Mouse (Mus musculus): ENCODE results near the gene Creb3l1. TPM values are rescaled to one million over a fixed set of nuclear protein-coding genes. Genes with fewer than 3 reads are reported as not detected.
A peak's percentile ranks its signal among the peaks of the same experiment; 100 is the strongest.

Creb3l1 gene
- total and polyA plus RNA-seq, 3 experiments, result 3.8 to 5.8 (median 4.5) TPM

- Histone ChIP-seq H3K36me3 (ENCODE audit: control insufficient read depth, insufficient read depth, low read length) (peaks cover 6% of the 10 kb centered on the region; the same call in 1 of the 2 replicates), H3K79me2 (replicated peaks; ENCODE audit: control insufficient read depth, insufficient read depth, low read length) (peaks cover 19% of the 10 kb centered on the region)
Measured at GRCm38 (mm10) chr2:91958701-91959457, 65.4 kb downstream of the Creb3l1 start.

GRCm38 (mm10) chr2:91958049-91958448, 66.3 kb downstream of the Creb3l1 start:
- Histone ChIP-seq H3K27me3 (ENCODE audit: control insufficient read depth, insufficient read depth, low read length) (no peaks in the 10 kb centered on the region), H3K79me2 (replicated peaks; ENCODE audit: control insufficient read depth, insufficient read depth, low read length) (peaks cover 18% of the 10 kb centered on the region), H3K27ac (no peak overlapping the region), H3K4me1 (ENCODE audit: control insufficient read depth, insufficient read depth, low read length) (peaks cover 32% of the 10 kb centered on the region), H3K36me3 (ENCODE audit: control insufficient read depth, insufficient read depth, low read length) (peaks cover 6% of the 10 kb centered on the region), H3K4me3 (no peak overlapping the region), H3K9ac (ENCODE audit: low read depth, low read length) (no peak overlapping the region)
- 67% methylated on average over 8 of the region's 8 CpGs for WGBS
- intact Hi-C loops (cut with DNase I), result no loop called here
- DNase-seq, result no peak
- no peak for TF ChIP-seq POLR2A (IDR thresholded peaks at IDR 0.05; ENCODE audit: insufficient read depth, low read depth, low read length)
- TF ChIP-seq EP300 (IDR thresholded peaks at IDR 0.05; ENCODE audit: insufficient read depth, low read depth, low read length), result no peak
- TF ChIP-seq CTCF (IDR thresholded peaks at IDR 0.05), result no peak

More at GRCm38 (mm10) chr2:91958701-91959457, 65.4 kb downstream of the Creb3l1 start:
- peaks cover 28% of the 10 kb centered on the region for H3K4me1 ChIP-seq (ENCODE audit: control insufficient read depth, insufficient read depth, low read length)
- peak; percentile 60 to 70 for DNase-seq
- no peak overlapping the region; the same call in none of the 2 replicates for H3K9ac ChIP-seq (ENCODE audit: low read depth, low read length)
- TF ChIP-seq CTCF (IDR thresholded peaks at IDR 0.05), result peak; percentile 98
- TF ChIP-seq EP300 (IDR thresholded peaks at IDR 0.05; ENCODE audit: insufficient read depth, low read depth, low read length), result 0 out of 2 replicates have a peak, but pooled peaks have one; percentile 20
- no peak for TF ChIP-seq POLR2A (IDR thresholded peaks at IDR 0.05; ENCODE audit: insufficient read depth, low read depth, low read length)
- no peak overlapping the region for H3K4me3 ChIP-seq
- no peaks in the 10 kb centered on the region for H3K27me3 ChIP-seq (ENCODE audit: control insufficient read depth, insufficient read depth, low read length)
- WGBS, result 43% methylated on average over 10 of the region's 10 CpGs
- intact Hi-C loops (cut with DNase I), result loop anchor here (1.0 kb wide), 1 partner anchor 15 kb away; no protein-coding TSS in a partner anchor
- H3K27ac ChIP-seq, result peak overlapping the region; percentile 40

GRCm38 (mm10) chr2:91957096-91957495, 67.2 kb downstream of the Creb3l1 start:
- 1% methylated on average over 4 of the region's 4 CpGs for WGBS
- Histone ChIP-seq H3K27ac (no peak overlapping the region), H3K9ac (ENCODE audit: low read depth, low read length) (no peak overlapping the region), H3K4me3 (no peak overlapping the region), H3K27me3 (ENCODE audit: control insufficient read depth, insufficient read depth, low read length) (no peaks in the 10 kb centered on the region), H3K36me3 (ENCODE audit: control insufficient read depth, insufficient read depth, low read length) (peaks cover 6% of the 10 kb centered on the region), H3K79me2 (replicated peaks; ENCODE audit: control insufficient read depth, insufficient read depth, low read length) (peaks cover 15% of the 10 kb centered on the region), H3K4me1 (ENCODE audit: control insufficient read depth, insufficient read depth, low read length) (peaks cover 28% of the 10 kb centered on the region)
- TF ChIP-seq CTCF (IDR thresholded peaks at IDR 0.05), result no peak
- TF ChIP-seq POLR2A (IDR thresholded peaks at IDR 0.05; ENCODE audit: insufficient read depth, low read depth, low read length), result no peak
- TF ChIP-seq EP300 (IDR thresholded peaks at IDR 0.05; ENCODE audit: insufficient read depth, low read depth, low read length), result no peak
- DNase-seq, result peak in 1 of 2 experiments; percentile 20
- intact Hi-C loops (cut with DNase I), result no loop called here

- TF ChIP-seq CTCF (IDR thresholded peaks at IDR 0.05) (no peak), POLR2A (IDR thresholded peaks at IDR 0.05; ENCODE audit: insufficient read depth, low read depth, low read length) (no peak), EP300 (IDR thresholded peaks at IDR 0.05; ENCODE audit: insufficient read depth, low read depth, low read length) (no peak)
- peaks cover 13% of the 10 kb centered on the region for H3K79me2 ChIP-seq (replicated peaks; ENCODE audit: control insufficient read depth, insufficient read depth, low read length)
- H3K27ac ChIP-seq, result no peak overlapping the region; the same call in 1 of the 2 replicates
- H3K4me1 ChIP-seq (ENCODE audit: control insufficient read depth, insufficient read depth, low read length), result peaks cover 30% of the 10 kb centered on the region
- intact Hi-C loops (cut with DNase I), result no loop called here
- H3K9ac ChIP-seq (ENCODE audit: low read depth, low read length), result no peak overlapping the region
- H3K27me3 ChIP-seq (ENCODE audit: control insufficient read depth, insufficient read depth, low read length), result no peaks in the 10 kb centered on the region
- no peak for DNase-seq
- peaks cover 6% of the 10 kb centered on the region for H3K36me3 ChIP-seq (ENCODE audit: control insufficient read depth, insufficient read depth, low read length)
- H3K4me3 ChIP-seq, result no peak overlapping the region
- 77% methylated on average over 6 of the region's 6 CpGs for WGBS
Measured at GRCm38 (mm10) chr2:91955875-91956274, 68.4 kb downstream of the Creb3l1 start.

- H3K27ac ChIP-seq, result peak overlapping the region; percentile 80
- H3K36me3 ChIP-seq (ENCODE audit: control insufficient read depth, insufficient read depth, low read length), result peaks cover 11% of the 10 kb centered on the region
- no peak for DNase-seq
- H3K27me3 ChIP-seq (ENCODE audit: control insufficient read depth, insufficient read depth, low read length), result no peaks in the 10 kb centered on the region
- no peak overlapping the region for H3K4me3 ChIP-seq
- peaks cover 34% of the 10 kb centered on the region for H3K4me1 ChIP-seq (ENCODE audit: control insufficient read depth, insufficient read depth, low read length)
- peaks cover 10% of the 10 kb centered on the region for H3K79me2 ChIP-seq (replicated peaks; ENCODE audit: control insufficient read depth, insufficient read depth, low read length)
- H3K9ac ChIP-seq (ENCODE audit: low read depth, low read length), result no peak overlapping the region
- no peak for TF ChIP-seq POLR2A (IDR thresholded peaks at IDR 0.05; ENCODE audit: insufficient read depth, low read depth, low read length)
- no peak for TF ChIP-seq CTCF (IDR thresholded peaks at IDR 0.05)
- no peak for TF ChIP-seq EP300 (IDR thresholded peaks at IDR 0.05; ENCODE audit: insufficient read depth, low read depth, low read length)
- WGBS, result 71% methylated on average over 4 of the region's 4 CpGs
- intact Hi-C loops (cut with DNase I), result no loop called here
Measured at GRCm38 (mm10) chr2:91955121-91955591, 69.1 kb downstream of the Creb3l1 start.

GRCm38 (mm10) chr2:91953825-91954224, 70.5 kb downstream of the Creb3l1 start:
- H3K36me3 ChIP-seq (ENCODE audit: control insufficient read depth, insufficient read depth, low read length), result peaks cover 12% of the 10 kb centered on the region
- no peak overlapping the region for H3K4me3 ChIP-seq
- H3K9ac ChIP-seq (ENCODE audit: low read depth, low read length), result 0 out of 2 replicates have a peak overlapping the region, but pooled peaks have one; percentile 27
- peak overlapping the region; percentile 85 for H3K27ac ChIP-seq
- WGBS, result 3% methylated on average over 5 of the region's 5 CpGs
- intact Hi-C loops (cut with DNase I), result no loop called here
- H3K27me3 ChIP-seq (ENCODE audit: control insufficient read depth, insufficient read depth, low read length), result no peaks in the 10 kb centered on the region
- peaks cover 38% of the 10 kb centered on the region for H3K4me1 ChIP-seq (ENCODE audit: control insufficient read depth, insufficient read depth, low read length)
- TF ChIP-seq EP300 (IDR thresholded peaks at IDR 0.05; ENCODE audit: insufficient read depth, low read depth, low read length) (peak; percentile 96), CTCF (IDR thresholded peaks at IDR 0.05) (peak; percentile 35), POLR2A (IDR thresholded peaks at IDR 0.05; ENCODE audit: insufficient read depth, low read depth, low read length) (0 out of 2 replicates have a peak, but pooled peaks have one; percentile 21)
- peak; percentile 81 to 87 for DNase-seq
- peaks cover 13% of the 10 kb centered on the region for H3K79me2 ChIP-seq (replicated peaks; ENCODE audit: control insufficient read depth, insufficient read depth, low read length)

Data from heart, adult 2 months (tissue).